Mouse (Mus musculus): ENCODE measurements around the gene Mtmr4.

Gene Mtmr4

DNA sequence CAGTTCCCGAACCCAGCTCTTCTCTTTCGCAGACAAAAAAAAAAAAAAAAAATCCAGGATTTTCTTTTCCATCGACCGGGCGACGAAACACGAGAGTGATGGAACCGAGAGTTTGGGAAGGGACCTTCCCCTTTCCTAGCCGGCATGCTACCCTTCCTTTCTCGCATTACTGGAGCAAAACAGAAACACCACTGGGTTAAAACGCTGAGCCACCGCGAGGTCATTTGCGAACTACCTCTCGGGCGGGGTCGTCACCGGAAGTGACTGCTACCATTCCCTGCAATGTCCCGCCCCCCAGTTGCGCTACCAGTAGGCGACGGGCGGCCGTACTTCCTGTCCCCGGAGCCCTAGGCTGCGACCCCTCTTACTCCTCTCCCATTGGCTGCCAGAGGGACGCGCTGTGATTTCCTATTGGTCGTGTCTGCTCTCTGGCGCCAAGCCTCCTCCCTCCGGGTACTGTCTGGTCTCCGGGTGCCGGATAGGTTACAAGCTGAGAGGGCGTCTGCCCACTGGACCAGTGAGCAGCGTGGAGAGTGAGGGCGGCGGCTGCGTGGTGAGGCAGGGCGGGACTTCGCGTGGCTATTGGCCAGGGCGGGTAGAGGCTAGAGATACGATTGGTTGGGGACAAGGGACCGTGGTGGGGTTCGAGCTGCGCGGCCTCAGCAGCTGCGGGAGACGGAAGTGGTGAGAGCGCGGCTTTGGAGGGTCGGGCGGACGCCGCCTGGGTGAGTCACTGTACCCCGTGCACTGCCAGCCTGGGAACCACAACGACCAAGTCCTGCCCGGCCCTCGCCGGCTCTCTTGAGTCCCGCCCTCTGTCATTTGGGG is at the start of gene Mtmr4:
Gene Mtmr4 (plus strand): TSS at position 637 of the 828 bp plus-strand sequence.
- peak; percentile 100 for DNase-seq (ENCODE audit: low spot score in 2 of 2)

- DNase-seq (ENCODE audit: low spot score in 2 of 2), result no peak
These were observed 49.7 kb upstream of the Mtmr4 start for GRCm38 (mm10) chr11:87542285-87542684.

- no peak for DNase-seq (ENCODE audit: low spot score in 2 of 2)
These were observed 49.1 kb upstream of the Mtmr4 start for GRCm38 (mm10) chr11:87542906-87543305.

GRCm38 (mm10) chr11:87553342-87553741 is 38.6 kb upstream of the Mtmr4 start:
- no peak for DNase-seq (ENCODE audit: low spot score in 2 of 2)

DNA sequence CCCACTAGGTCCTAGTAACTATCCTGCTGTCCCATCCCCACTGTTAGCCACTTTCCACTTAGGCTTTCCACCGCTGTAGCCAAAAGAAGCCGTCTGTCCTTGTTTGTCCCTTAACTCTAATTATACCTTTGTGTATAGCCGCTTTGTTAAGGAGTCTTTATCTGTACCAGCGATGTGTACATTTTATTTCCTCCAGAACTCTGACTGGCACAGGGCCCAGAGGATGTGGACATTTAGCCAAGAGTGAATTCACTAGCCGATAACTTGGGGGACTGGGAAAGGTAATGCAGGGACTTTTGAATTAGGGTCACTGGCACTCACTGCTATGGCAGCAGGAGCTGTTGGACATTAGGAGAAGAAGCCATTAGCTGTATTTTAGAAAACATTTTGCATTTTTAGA is 37.6 kb upstream of the Mtmr4 start:
- DNase-seq (ENCODE audit: low spot score in 2 of 2), result no peak

- DNase-seq (ENCODE audit: low spot score in 2 of 2), result no peak
These were observed 36.8 kb upstream of the Mtmr4 start for GRCm38 (mm10) chr11:87555106-87555703.

- DNase-seq (ENCODE audit: low spot score in 2 of 2), result no peak
These were observed 30.8 kb upstream of the Mtmr4 start for GRCm38 (mm10) chr11:87561208-87561607.

DNA sequence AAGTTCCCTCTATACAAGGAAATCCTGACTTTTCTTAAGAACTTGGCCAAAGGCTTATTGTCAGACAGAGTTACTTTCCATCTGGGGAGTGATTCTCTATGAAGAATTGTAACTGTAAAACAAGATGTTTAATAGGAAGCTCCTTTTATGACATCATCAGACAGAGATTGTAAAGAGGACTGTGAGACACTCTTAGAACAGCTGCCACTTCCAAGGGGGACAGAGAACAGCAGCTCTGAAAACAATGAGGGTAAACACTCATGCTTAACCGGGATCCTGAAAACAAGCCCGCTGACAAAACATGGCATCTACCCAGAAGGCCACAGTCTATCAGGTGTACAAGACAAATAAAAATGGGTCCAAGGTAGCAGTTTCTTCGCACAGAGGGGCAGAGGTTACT is 25.5 kb upstream of the Mtmr4 start, which contains the start of gene Gm11492:
Gene Gm11492 (plus strand): TSS at position 153 of the 400 bp plus-strand sequence.
- DNase-seq (ENCODE audit: low spot score in 2 of 2), result no peak

- DNase-seq (ENCODE audit: low spot score in 2 of 2), result no peak
These were observed 23.6 kb upstream of the Mtmr4 start, which contains the start of gene Sept4 for GRCm38 (mm10) chr11:87568255-87568953. Gene Sept4 (plus strand): TSS chr11:87568903.

DNA sequence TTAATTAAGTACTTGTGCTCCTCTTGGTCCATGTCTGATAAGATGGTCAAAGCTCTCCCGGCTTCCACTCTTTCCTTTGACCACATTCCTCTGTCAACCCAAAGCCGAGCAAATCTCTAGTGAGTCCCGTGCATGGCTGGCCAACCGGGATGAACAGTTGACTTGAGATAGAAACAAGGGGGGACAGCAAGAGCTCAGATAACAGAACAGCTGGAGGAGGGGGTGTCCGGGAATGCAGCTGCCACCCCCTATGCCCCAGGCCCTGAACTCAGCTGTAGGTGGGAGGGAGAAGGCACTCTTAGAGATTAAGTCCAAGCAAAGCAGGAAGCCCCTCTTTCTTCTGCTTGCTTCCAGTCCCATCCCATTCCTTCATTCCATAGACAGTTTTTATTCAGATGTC is 21.2 kb upstream of the Mtmr4 start:
- DNase-seq (ENCODE audit: low spot score in 2 of 2), result no peak

DNA sequence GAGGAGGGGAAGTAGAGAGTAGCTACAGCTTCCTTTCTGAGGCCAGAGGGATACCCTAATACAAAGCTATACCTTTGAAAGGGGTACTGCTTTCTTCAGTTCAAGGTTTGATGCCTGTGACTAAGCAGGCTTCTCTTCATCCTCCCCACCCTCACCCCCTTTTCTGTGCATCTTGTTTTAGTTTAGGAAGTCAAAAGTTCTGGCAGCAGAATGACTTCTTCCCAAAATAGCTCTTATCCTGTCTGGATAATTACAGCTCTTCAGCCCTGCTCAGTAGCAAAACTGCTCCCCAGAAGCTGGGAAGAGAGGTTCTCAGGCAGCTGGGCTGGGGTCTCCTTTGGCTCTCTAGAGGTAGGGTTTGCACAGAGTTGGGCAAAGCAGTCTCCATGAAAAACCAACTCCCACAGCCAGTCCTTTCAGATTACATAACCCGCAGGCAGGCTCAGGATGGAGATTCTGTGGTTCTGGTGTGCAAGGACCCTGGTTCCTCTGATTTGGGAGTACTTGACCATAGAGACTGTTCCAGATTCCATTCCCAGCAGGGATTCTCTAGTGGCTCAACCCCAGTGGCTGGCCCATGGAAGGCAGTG is 20.5 kb upstream of the Mtmr4 start:
- no peak for DNase-seq (ENCODE audit: low spot score in 2 of 2)

GRCm38 (mm10) chr11:87573751-87574150 is 18.2 kb upstream of the Mtmr4 start:
- DNase-seq (ENCODE audit: low spot score in 2 of 2), result no peak

- no peak for DNase-seq (ENCODE audit: low spot score in 2 of 2)
These were observed 17.3 kb upstream of the Mtmr4 start for GRCm38 (mm10) chr11:87574520-87575180.

- no peak for DNase-seq (ENCODE audit: low spot score in 2 of 2)
These were observed 14.2 kb upstream of the Mtmr4 start for GRCm38 (mm10) chr11:87577601-87578248.

- DNase-seq (ENCODE audit: low spot score in 2 of 2), result peak; percentile 53 to 54
These were observed 13.6 kb upstream of the Mtmr4 start for GRCm38 (mm10) chr11:87578249-87578962.

GRCm38 (mm10) chr11:87578963-87579601 is 12.9 kb upstream of the Mtmr4 start:
- DNase-seq (ENCODE audit: low spot score in 2 of 2), result no peak

- no peak for DNase-seq (ENCODE audit: low spot score in 2 of 2)
These were observed 12.2 kb upstream of the Mtmr4 start for GRCm38 (mm10) chr11:87579713-87580112.

- no peak for DNase-seq (ENCODE audit: low spot score in 2 of 2)
These were observed 11.3 kb upstream of the Mtmr4 start for GRCm38 (mm10) chr11:87580543-87581085.

GRCm38 (mm10) chr11:87581161-87581865 is 10.6 kb upstream of the Mtmr4 start:
- no peak for DNase-seq (ENCODE audit: low spot score in 2 of 2)

Data from natural killer cell, adult 2 months (primary cell).